Mouse (Mus musculus) liver, postnatal 0 days (tissue): ENCODE measurements around the gene Olfr313.
"Not testable (repeated sequence)": the region's sequence is repeated elsewhere in the genome, so short reads cannot be mapped to it uniquely, and the experiment has no call there.

Experiments used
- CTCF ChIP-seq: sonication (generic); IDR thresholded peaks from 2 replicates; pipeline ENCODE4 v1.5.1; 2016; ENCODE audit warnings: antibody characterized with exemption, low read depth
- EP300 ChIP-seq: IDR thresholded peaks from 2 replicates; pipeline ENCODE4 v1.6.1; 2016; ENCODE audit warnings: antibody characterized with exemption, low read depth, mild to moderate bottlenecking

DNA sequence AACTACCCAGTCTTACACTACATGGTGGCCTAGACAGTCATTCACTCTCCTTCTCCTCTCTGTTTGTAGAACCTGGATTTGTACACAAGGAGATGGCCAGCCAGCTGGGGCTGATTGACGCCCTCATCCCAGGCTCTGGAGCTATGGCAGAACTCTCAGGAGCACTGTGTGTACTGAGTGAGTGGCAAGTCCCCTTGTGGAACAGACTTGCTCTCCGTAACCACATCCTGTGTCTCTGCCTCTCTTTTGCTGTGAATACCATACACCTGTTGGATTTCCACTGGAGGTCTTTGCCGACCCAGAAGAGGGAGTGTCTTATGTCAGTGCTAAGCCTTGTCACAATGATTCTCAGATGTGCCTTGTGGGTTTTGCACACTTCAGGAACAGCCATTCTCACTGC is 17.7 kb downstream of the Olfr313 start:
- not testable (repeated sequence) for TF ChIP-seq EP300, CTCF
